Mouse (Mus musculus): ENCODE measurements around the gene Dcaf17. TPM values are rescaled to one million over a fixed set of nuclear protein-coding genes. Genes with fewer than 3 reads are reported as not detected.

The Dcaf17 gene
- polyA plus RNA-seq, 1 experiment = 2.0 TPM

GRCm38 (mm10) chr2:71134041-71134505 is 78.9 kb downstream of the Dcaf17 start:
- Histone ChIP-seq H3K79me3 (ENCODE audit: low read depth) (no peaks in the 10 kb centered on the region), H3K36me3 (ENCODE audit: control insufficient read depth, insufficient read depth) (no peaks in the 10 kb centered on the region), H3K27me3 (ENCODE audit: control insufficient read depth, insufficient read depth, insufficient read length) (no peaks in the 10 kb centered on the region), H3ac (ENCODE audit: control insufficient read depth, insufficient read length, low read depth) (no peak overlapping the region), H3K79me2 (ENCODE audit: control insufficient read depth, insufficient read depth) (no peaks in the 10 kb centered on the region), H3K4me3 (ENCODE audit: insufficient read depth, poor library complexity, severe bottlenecking) (no peak overlapping the region)
- TF ChIP-seq MYOG (IDR thresholded peaks at IDR 0.05; ENCODE audit: control insufficient read depth, extremely low read depth, insufficient read length) (no peak), CTCF (IDR thresholded peaks at IDR 0.05; ENCODE audit: control insufficient read depth, insufficient read depth, insufficient read length) (no peak)

DNA sequence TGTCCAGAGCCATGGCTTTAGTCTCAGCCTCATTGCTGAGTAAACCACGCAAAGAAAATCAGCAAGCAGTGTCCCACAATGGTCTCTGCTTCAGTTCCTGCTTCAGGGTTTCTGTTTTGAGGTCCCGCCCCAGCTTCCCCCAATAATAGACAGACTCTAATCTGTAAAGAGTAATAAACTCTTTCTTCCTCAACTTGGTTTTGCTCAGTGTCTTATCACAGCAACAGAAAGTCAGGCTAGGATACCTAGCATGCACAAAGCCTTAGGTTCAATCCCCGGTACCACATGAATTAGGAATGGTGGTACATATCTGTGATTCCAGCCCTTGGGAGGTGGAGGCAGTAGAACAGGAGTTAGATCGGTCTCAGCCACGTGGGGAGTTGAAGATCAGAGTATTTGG is 79.7 kb downstream of the Dcaf17 start:
- H3K79me2 ChIP-seq (ENCODE audit: control insufficient read depth, insufficient read depth) = no peaks in the 10 kb centered on the region
- no peaks in the 10 kb centered on the region for H3K79me3 ChIP-seq (ENCODE audit: low read depth)
- no peaks in the 10 kb centered on the region for H3K36me3 ChIP-seq (ENCODE audit: control insufficient read depth, insufficient read depth)
- TF ChIP-seq MAX (IDR thresholded peaks at IDR 0.05) (no peak), CTCF (IDR thresholded peaks at IDR 0.05; ENCODE audit: control insufficient read depth, insufficient read depth, insufficient read length) (no peak), MYOG (IDR thresholded peaks at IDR 0.05; ENCODE audit: control insufficient read depth, extremely low read depth, insufficient read length) (no peak)
- no peak overlapping the region for H3ac ChIP-seq (ENCODE audit: control insufficient read depth, insufficient read length, low read depth)
- H3K4me3 ChIP-seq (ENCODE audit: insufficient read depth, poor library complexity, severe bottlenecking) = no peak overlapping the region
- H3K27me3 ChIP-seq (ENCODE audit: control insufficient read depth, insufficient read depth, insufficient read length) = no peaks in the 10 kb centered on the region

DNA sequence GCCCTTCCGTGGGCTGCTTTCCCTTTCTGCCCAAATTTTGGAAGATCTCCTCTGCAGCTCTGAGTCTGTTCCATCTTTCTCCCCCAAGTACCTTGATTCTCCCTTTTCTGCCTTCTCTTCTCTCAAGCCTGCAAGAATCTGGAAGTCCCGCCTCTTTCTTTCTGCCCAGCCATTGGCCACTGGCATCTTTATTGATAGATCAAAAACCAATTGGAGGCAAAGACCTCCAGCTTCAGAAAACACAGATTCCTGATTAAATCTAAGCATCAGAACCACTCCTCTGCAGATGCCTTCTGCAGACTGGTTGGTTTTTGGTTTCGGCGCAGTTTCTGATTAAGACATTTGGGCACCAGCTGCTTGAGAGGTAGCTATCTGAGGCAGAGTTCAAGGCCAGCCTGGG is 85.5 kb downstream of the Dcaf17 start:
- Histone ChIP-seq H3K79me3 (ENCODE audit: low read depth) (no peaks in the 10 kb centered on the region), H3K36me3 (ENCODE audit: control insufficient read depth, insufficient read depth) (no peaks in the 10 kb centered on the region), H3K27me3 (ENCODE audit: control insufficient read depth, insufficient read depth, insufficient read length) (no peaks in the 10 kb centered on the region), H3K79me2 (ENCODE audit: control insufficient read depth, insufficient read depth) (no peaks in the 10 kb centered on the region), H3K4me3 (ENCODE audit: insufficient read depth, poor library complexity, severe bottlenecking) (no peak overlapping the region), H3ac (ENCODE audit: control insufficient read depth, insufficient read length, low read depth) (no peak overlapping the region)
- TF ChIP-seq MYOD1 (IDR thresholded peaks at IDR 0.05; ENCODE audit: control insufficient read depth, insufficient read length, low read depth) (no peak), CEBPB (IDR thresholded peaks at IDR 0.05; ENCODE audit: low read depth) (no peak), CTCF (IDR thresholded peaks at IDR 0.05; ENCODE audit: control insufficient read depth, insufficient read depth, insufficient read length) (no peak), MYOG (IDR thresholded peaks at IDR 0.05; ENCODE audit: control insufficient read depth, extremely low read depth, insufficient read length) (no peak), USF1 (IDR thresholded peaks at IDR 0.05; ENCODE audit: low read depth) (no peak), FOSL1 (IDR thresholded peaks at IDR 0.05; ENCODE audit: insufficient read depth, low read length, poor library complexity, severe bottlenecking) (no peak), MAX (IDR thresholded peaks at IDR 0.05) (no peak)

GRCm38 (mm10) chr2:71142410-71142809 is 87.3 kb downstream of the Dcaf17 start:
- Histone ChIP-seq H3K27me3 (ENCODE audit: control insufficient read depth, insufficient read depth, insufficient read length) (peaks cover 4% of the 10 kb centered on the region), H3K4me3 (ENCODE audit: insufficient read depth, poor library complexity, severe bottlenecking) (no peak overlapping the region), H3K36me3 (ENCODE audit: control insufficient read depth, insufficient read depth) (no peaks in the 10 kb centered on the region), H3K79me2 (ENCODE audit: control insufficient read depth, insufficient read depth) (no peaks in the 10 kb centered on the region), H3ac (ENCODE audit: control insufficient read depth, insufficient read length, low read depth) (no peak overlapping the region), H3K79me3 (ENCODE audit: low read depth) (no peaks in the 10 kb centered on the region)
- TF ChIP-seq MAX (IDR thresholded peaks at IDR 0.05) = no peak

- H3K27me3 ChIP-seq (ENCODE audit: control insufficient read depth, insufficient read depth, insufficient read length) = peaks cover 6% of the 10 kb centered on the region
- no peaks in the 10 kb centered on the region for H3K36me3 ChIP-seq (ENCODE audit: control insufficient read depth, insufficient read depth)
- H3K79me3 ChIP-seq (ENCODE audit: low read depth) = no peaks in the 10 kb centered on the region
- no peak overlapping the region for H3ac ChIP-seq (ENCODE audit: control insufficient read depth, insufficient read length, low read depth)
- H3K4me3 ChIP-seq (ENCODE audit: insufficient read depth, poor library complexity, severe bottlenecking) = no peak overlapping the region
- TF ChIP-seq MYOD1 (IDR thresholded peaks at IDR 0.05; ENCODE audit: control insufficient read depth, insufficient read length, low read depth) (no peak), FOSL1 (IDR thresholded peaks at IDR 0.05; ENCODE audit: insufficient read depth, low read length, poor library complexity, severe bottlenecking) (no peak), CTCF (IDR thresholded peaks at IDR 0.05; ENCODE audit: control insufficient read depth, insufficient read depth, insufficient read length) (no peak), MYOG (IDR thresholded peaks at IDR 0.05; ENCODE audit: control insufficient read depth, extremely low read depth, insufficient read length) (no peak), MAX (IDR thresholded peaks at IDR 0.05) (no peak), CEBPB (IDR thresholded peaks at IDR 0.05; ENCODE audit: low read depth) (no peak), USF1 (IDR thresholded peaks at IDR 0.05; ENCODE audit: low read depth) (no peak)
- H3K79me2 ChIP-seq (ENCODE audit: control insufficient read depth, insufficient read depth) = no peaks in the 10 kb centered on the region
Observed at GRCm38 (mm10) chr2:71145853-71146252, 90.7 kb downstream of the Dcaf17 start.

DNA sequence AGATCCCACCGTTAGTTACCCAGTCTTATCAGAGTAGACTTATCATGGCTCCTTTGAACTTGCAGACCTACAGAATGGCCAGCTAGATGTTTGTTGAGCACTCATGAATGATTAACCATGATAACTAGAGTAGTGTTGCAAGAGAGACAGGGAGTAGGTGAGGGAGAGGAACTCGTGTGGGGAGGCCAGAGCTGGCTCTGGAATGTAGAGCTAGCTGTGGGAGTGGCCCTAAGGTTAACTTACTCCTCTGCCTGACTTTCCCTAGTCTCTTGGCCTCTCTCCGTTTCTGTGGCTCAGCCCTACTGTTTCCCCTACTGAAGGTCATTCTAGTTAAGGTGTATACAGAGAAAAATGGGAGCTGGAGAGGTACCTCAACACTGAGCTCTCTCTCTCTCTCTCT is 91.1 kb downstream of the Dcaf17 start:
- H3K79me3 ChIP-seq (ENCODE audit: low read depth) = no peaks in the 10 kb centered on the region
- no peaks in the 10 kb centered on the region for H3K79me2 ChIP-seq (ENCODE audit: control insufficient read depth, insufficient read depth)
- H3K4me3 ChIP-seq (ENCODE audit: insufficient read depth, poor library complexity, severe bottlenecking) = no peak overlapping the region
- no peaks in the 10 kb centered on the region for H3K36me3 ChIP-seq (ENCODE audit: control insufficient read depth, insufficient read depth)
- peaks cover 6% of the 10 kb centered on the region for H3K27me3 ChIP-seq (ENCODE audit: control insufficient read depth, insufficient read depth, insufficient read length)
- H3ac ChIP-seq (ENCODE audit: control insufficient read depth, insufficient read length, low read depth) = no peak overlapping the region
- TF ChIP-seq FOSL1 (IDR thresholded peaks at IDR 0.05; ENCODE audit: insufficient read depth, low read length, poor library complexity, severe bottlenecking) (no peak), CEBPB (IDR thresholded peaks at IDR 0.05; ENCODE audit: low read depth) (no peak), MYOD1 (IDR thresholded peaks at IDR 0.05; ENCODE audit: control insufficient read depth, insufficient read length, low read depth) (no peak), MYOG (IDR thresholded peaks at IDR 0.05; ENCODE audit: control insufficient read depth, extremely low read depth, insufficient read length) (no peak), CTCF (IDR thresholded peaks at IDR 0.05; ENCODE audit: control insufficient read depth, insufficient read depth, insufficient read length) (no peak), MAX (IDR thresholded peaks at IDR 0.05) (no peak), USF1 (IDR thresholded peaks at IDR 0.05; ENCODE audit: low read depth) (no peak)
